Mouse (Mus musculus) hematopoietic multipotent progenitor cell, adult 10-12 weeks (in vitro differentiated cells): ENCODE data around the gene Paics. TPM values are rescaled to one million over a fixed set of nuclear protein-coding genes. Genes with fewer than 3 reads are reported as not detected.

Experiments used
- polyA plus RNA-seq: library from polyadenylated mRNA; stranded (reverse); fragments of >175 nt; gene quantifications from 2 replicates; pipeline ENCODE4 v1.2.3, GENCODE M21; 2012; ENCODE audit warnings: low replicate concordance

Paics gene
- 8.4 and 12.2 TPM in 2 replicates for polyA plus RNA-seq

DNA sequence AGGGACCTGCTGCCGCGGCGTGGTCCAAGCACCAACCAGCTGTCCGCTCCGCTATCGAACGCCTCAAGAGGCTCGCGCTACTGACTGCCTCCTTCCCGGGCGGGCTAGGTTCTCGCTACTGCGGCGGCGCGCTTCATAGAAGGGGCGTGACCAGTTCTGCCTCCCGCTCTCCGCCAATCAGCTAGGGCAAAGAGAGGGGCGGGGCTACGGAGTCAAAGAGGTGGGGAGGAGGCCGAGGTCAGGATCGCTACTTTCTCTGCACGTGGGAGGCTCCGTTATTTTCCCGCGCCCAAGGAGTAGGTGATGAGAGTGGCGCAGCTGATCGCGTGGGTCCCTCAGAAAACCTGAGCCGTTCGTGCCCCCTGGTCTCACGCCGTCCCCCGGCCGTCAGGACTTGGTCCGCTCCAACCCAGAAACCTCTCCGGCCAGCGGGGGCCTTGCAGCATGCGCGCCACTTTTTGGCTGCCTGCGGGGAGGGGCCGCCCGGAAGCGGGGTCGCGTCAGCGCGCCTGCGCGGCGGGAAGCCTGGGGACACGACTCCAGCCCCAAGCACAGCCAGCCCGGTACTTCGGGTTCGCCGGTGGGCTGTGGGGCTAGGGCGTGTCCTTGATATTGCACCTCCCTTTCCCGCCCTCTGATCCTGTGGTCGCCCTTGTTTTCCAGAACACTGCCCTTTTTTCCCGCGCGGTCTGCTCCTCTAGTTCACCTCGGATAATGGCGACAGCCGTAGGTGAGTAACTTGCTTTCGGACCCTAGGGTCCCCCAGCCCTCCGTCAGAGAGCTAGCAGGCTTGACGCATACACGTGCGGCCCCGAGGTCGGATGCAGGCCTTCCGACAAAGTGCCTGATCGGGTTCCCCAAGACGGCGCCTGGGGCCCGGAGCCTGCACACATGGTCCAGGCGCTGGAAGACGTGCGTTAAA is at the start of gene Paics, which contains the start of gene Ppat:
Gene Paics (plus strand): TSS at position 202 of the 922 bp plus-strand sequence.
Gene Ppat (minus strand): TSS at position 473 of the 922 bp plus-strand sequence.

GRCm38 (mm10) chr5:76905405-76906154 is 45.5 kb upstream of the Paics start, which contains the start of gene Aasdh:
TSS of gene Aasdh (minus strand) at chr5:76905514.

GRCm38 (mm10) chr5:76974554-76975285 is 23.6 kb downstream of the Paics start, which contains the start of gene Srp72:
TSS of gene Srp72 (plus strand) at chr5:76974683.

GRCm38 (mm10) chr5:77004051-77004821 is 53.1 kb downstream of the Paics start, which contains the start of gene Arl9:
TSS of gene Arl9 (plus strand) at chr5:77004055.

GRCm38 (mm10) chr5:77015544-77016482 is 64.7 kb downstream of the Paics start, which contains the start of gene Thegl:
TSS of gene Thegl (plus strand) at chr5:77016023.

Other genes starting within 250 kb of the Paics start
- 2.7 and 4.0 TPM in 2 replicates for gene Aasdh, start 45.8 kb upstream of the Paics start, polyA plus RNA-seq
- gene Ppat, start 271 bp downstream of the Paics start, polyA plus RNA-seq, result 4.8 and 6.5 TPM in 2 replicates
- 27.4 and 54.1 TPM in 2 replicates for gene Srp72, start 23.4 kb downstream of the Paics start, polyA plus RNA-seq
- gene Arl9, start 52.7 kb downstream of the Paics start, polyA plus RNA-seq, result not detected in 2 replicates
- 0.08 and 0.28 TPM in 2 replicates for gene Thegl, start 64.7 kb downstream of the Paics start, polyA plus RNA-seq
- 12.5 and 26.2 TPM in 2 replicates for gene Hopx, start 163.8 kb downstream of the Paics start, polyA plus RNA-seq